Mouse (Mus musculus) forebrain, embryonic 13.5 days (tissue): ENCODE results near the gene Ints3. TPM values are rescaled to one million over a fixed set of nuclear protein-coding genes. Genes with fewer than 3 reads are reported as not detected.

Experiments used
- ATAC-seq: fragments of 200-750 bp; cut with Nextera tagmentation; 2 replicates; pipeline ENCODE4 v1.8.0; 2017
- H3K27ac ChIP-seq: fragments of 300-500 bp; sonication (generic); 2 replicates; pipeline ENCODE4 v1.5.1; 2015; ENCODE audit warnings: inconsistent platforms, mild to moderate bottlenecking, moderate library complexity
- H3K27me3 ChIP-seq: fragments of 300-500 bp; sonication (generic); 2 replicates; pipeline ENCODE4 v1.6.1; 2015; ENCODE audit warnings: mild to moderate bottlenecking, inconsistent platforms
- H3K36me3 ChIP-seq: fragments of 300-500 bp; sonication (generic); 2 replicates; pipeline ENCODE4 v1.6.1; 2015; ENCODE audit warnings: mild to moderate bottlenecking, inconsistent platforms; ENCODE audit not compliant: poor library complexity, severe bottlenecking
- H3K4me1 ChIP-seq: fragments of 300-500 bp; sonication (generic); 2 replicates; pipeline ENCODE4 v1.6.1; 2015; ENCODE audit warnings: inconsistent platforms
- H3K4me2 ChIP-seq: fragments of 300-500 bp; sonication (generic); 2 replicates; pipeline ENCODE4 v1.6.1; 2015; ENCODE audit warnings: inconsistent platforms, mild to moderate bottlenecking, moderate library complexity
- H3K4me3 ChIP-seq: fragments of 300-500 bp; sonication (generic); 2 replicates; pipeline ENCODE4 v1.5.1; 2015; ENCODE audit warnings: mild to moderate bottlenecking, inconsistent platforms
- H3K9ac ChIP-seq: fragments of 300-500 bp; sonication (generic); 2 replicates; pipeline ENCODE4 v1.6.1; 2015; ENCODE audit warnings: mild to moderate bottlenecking, inconsistent platforms
- H3K9me3 ChIP-seq: fragments of 300-500 bp; sonication (generic); replicated peaks from 2 replicates; pipeline ENCODE4 v1.6.1; 2016; ENCODE audit warnings: inconsistent platforms
- WGBS: fragments of 180-500 bp; shearing (Covaris S2); methylation state at CpG from one replicate; pipeline ENCODE4 v1.1.7; 2015; 5-methylcytosine and 5-hydroxymethylcytosine counted together
- polyA plus RNA-seq: library from polyadenylated mRNA; unstranded; fragments of >200 nt; fragmentation: Nextera tagmentation; extraction: Ambion mirVana; gene quantifications from 2 replicates; pipeline ENCODE4 v1.2.1, GENCODE M21; 2015

Ints3 gene
- polyA plus RNA-seq, 1 experiment from 2014 or later = 27.8 TPM

- 86% methylated on average over 4 of the region's 4 CpGs for WGBS
- Histone ChIP-seq H3K36me3 (no peaks in the 10 kb centered on the region), H3K27me3 (no peaks in the 10 kb centered on the region), H3K9ac (no peak overlapping the region), H3K9me3 (no peaks in the 10 kb centered on the region), H3K4me1 (peaks cover 10% of the 10 kb centered on the region), H3K4me3 (no peak overlapping the region), H3K4me2 (no peak overlapping the region), H3K27ac (no peak overlapping the region)
- no peak for ATAC-seq
Measured at GRCm38 (mm10) chr3:90437131-90437530, 3.7 kb upstream of the Ints3 start.

GRCm38 (mm10) chr3:90434073-90434730, 780 bp upstream of the Ints3 start:
- H3K4me3 ChIP-seq = peak overlapping the region; percentile 65
- H3K4me1 ChIP-seq = peaks cover 28% of the 10 kb centered on the region
- peak overlapping the region; percentile 51; the same call in 1 of the 2 replicates for H3K27ac ChIP-seq
- H3K36me3 ChIP-seq = 0 out of 2 replicates have a peak, but pooled peaks cover 4% of the 10 kb centered on the region
- H3K27me3 ChIP-seq = no peaks in the 10 kb centered on the region
- WGBS = 52% methylated on average over 11 of the region's 11 CpGs
- peak overlapping the region; percentile 98 for H3K4me2 ChIP-seq
- no peak for ATAC-seq
- H3K9me3 ChIP-seq = no peaks in the 10 kb centered on the region
- peak overlapping the region; percentile 93 for H3K9ac ChIP-seq

GRCm38 (mm10) chr3:90432811-90433219, 607 bp downstream of the Ints3 start:
- peak overlapping the region; percentile 93 for H3K9ac ChIP-seq
- H3K4me3 ChIP-seq = peak overlapping the region; percentile 65
- H3K4me2 ChIP-seq = peak overlapping the region; percentile 98
- H3K27ac ChIP-seq = peak overlapping the region; percentile 94
- H3K4me1 ChIP-seq = peaks cover 28% of the 10 kb centered on the region
- H3K36me3 ChIP-seq = 0 out of 2 replicates have a peak, but pooled peaks cover 4% of the 10 kb centered on the region
- no peaks in the 10 kb centered on the region for H3K9me3 ChIP-seq
- 2% methylated on average over 12 of the region's 12 CpGs for WGBS
- H3K27me3 ChIP-seq = no peaks in the 10 kb centered on the region
- no peak; the same call in 1 of the 2 replicates for ATAC-seq

GRCm38 (mm10) chr3:90432348-90432747, 1.1 kb downstream of the Ints3 start:
- no peak for ATAC-seq
- Histone ChIP-seq H3K9ac (peak overlapping the region; percentile 93), H3K4me3 (peak overlapping the region; percentile 65), H3K4me1 (peaks cover 28% of the 10 kb centered on the region), H3K9me3 (no peaks in the 10 kb centered on the region), H3K4me2 (peak overlapping the region; percentile 98), H3K27me3 (no peaks in the 10 kb centered on the region), H3K36me3 (0 out of 2 replicates have a peak, but pooled peaks cover 4% of the 10 kb centered on the region), H3K27ac (peak overlapping the region; percentile 94; the same call in 1 of the 2 replicates)
- 21% methylated on average over 2 of the region's 2 CpGs for WGBS

- no peak for ATAC-seq
Measured at GRCm38 (mm10) chr3:90429576-90429975, 3.8 kb downstream of the Ints3 start.

GRCm38 (mm10) chr3:90428186-90428585, 5.2 kb downstream of the Ints3 start:
- Histone ChIP-seq H3K36me3 (peaks cover 15% of the 10 kb centered on the region), H3K4me1 (peaks cover 22% of the 10 kb centered on the region), H3K4me3 (no peak overlapping the region), H3K27ac (no peak overlapping the region), H3K9ac (no peak overlapping the region), H3K9me3 (no peaks in the 10 kb centered on the region), H3K4me2 (no peak overlapping the region), H3K27me3 (no peaks in the 10 kb centered on the region)
- ATAC-seq = no peak
- WGBS = 94% methylated on average over 6 of the region's 6 CpGs

More at GRCm38 (mm10) chr3:90429576-90429975, 3.8 kb downstream of the Ints3 start:
- WGBS = 90% methylated on average over 3 of the region's 3 CpGs
- H3K9ac ChIP-seq = no peak overlapping the region
- H3K27ac ChIP-seq = no peak overlapping the region
- peaks cover 28% of the 10 kb centered on the region for H3K4me1 ChIP-seq
- H3K36me3 ChIP-seq = 0 out of 2 replicates have a peak, but pooled peaks cover 8% of the 10 kb centered on the region
- H3K4me2 ChIP-seq = no peak overlapping the region
- H3K27me3 ChIP-seq = no peaks in the 10 kb centered on the region
- no peak overlapping the region for H3K4me3 ChIP-seq
- H3K9me3 ChIP-seq = no peaks in the 10 kb centered on the region

GRCm38 (mm10) chr3:90427574-90427973, 5.8 kb downstream of the Ints3 start:
- Histone ChIP-seq H3K27ac (no peak overlapping the region), H3K4me3 (no peak overlapping the region), H3K9me3 (no peaks in the 10 kb centered on the region), H3K9ac (no peak overlapping the region), H3K4me2 (no peak overlapping the region), H3K27me3 (no peaks in the 10 kb centered on the region), H3K4me1 (peaks cover 22% of the 10 kb centered on the region), H3K36me3 (peaks cover 21% of the 10 kb centered on the region)
- 76% methylated on average over 1 of the region's 1 CpGs for WGBS
- ATAC-seq = no peak

- WGBS = 92% methylated on average over 2 of the region's 2 CpGs
- H3K4me2 ChIP-seq = no peak overlapping the region
- no peak for ATAC-seq
Measured at GRCm38 (mm10) chr3:90425499-90425898, 7.9 kb downstream of the Ints3 start.

GRCm38 (mm10) chr3:90423549-90423948, 9.9 kb downstream of the Ints3 start:
- no peak overlapping the region for H3K27ac ChIP-seq
- no peaks in the 10 kb centered on the region for H3K4me1 ChIP-seq
- no peak overlapping the region for H3K9ac ChIP-seq
- no peak for ATAC-seq
- peaks cover 49% of the 10 kb centered on the region for H3K36me3 ChIP-seq
- H3K9me3 ChIP-seq = no peaks in the 10 kb centered on the region
- H3K4me3 ChIP-seq = no peak overlapping the region
- no peaks in the 10 kb centered on the region for H3K27me3 ChIP-seq
- no peak overlapping the region for H3K4me2 ChIP-seq

More at GRCm38 (mm10) chr3:90425499-90425898, 7.9 kb downstream of the Ints3 start:
- no peak overlapping the region for H3K4me3 ChIP-seq
- no peak overlapping the region for H3K27ac ChIP-seq
- peaks cover 33% of the 10 kb centered on the region for H3K36me3 ChIP-seq
- no peaks in the 10 kb centered on the region for H3K9me3 ChIP-seq
- H3K9ac ChIP-seq = no peak overlapping the region
- no peaks in the 10 kb centered on the region for H3K27me3 ChIP-seq
- H3K4me1 ChIP-seq = peaks cover 2% of the 10 kb centered on the region; the same call in 1 of the 2 replicates

GRCm38 (mm10) chr3:90420696-90421095, 12.7 kb downstream of the Ints3 start:
- Histone ChIP-seq H3K36me3 (peaks cover 78% of the 10 kb centered on the region), H3K27ac (no peak overlapping the region), H3K4me2 (no peak overlapping the region), H3K4me3 (no peak overlapping the region), H3K27me3 (no peaks in the 10 kb centered on the region), H3K4me1 (no peaks in the 10 kb centered on the region), H3K9me3 (no peaks in the 10 kb centered on the region), H3K9ac (no peak overlapping the region)
- ATAC-seq = no peak
- 92% methylated on average over 6 of the region's 6 CpGs for WGBS

GRCm38 (mm10) chr3:90413011-90413396, 20.4 kb downstream of the Ints3 start:
- WGBS = 73% methylated on average over 3 of the region's 3 CpGs
- no peak for ATAC-seq
- Histone ChIP-seq H3K36me3 (peaks cover 87% of the 10 kb centered on the region), H3K4me1 (no peaks in the 10 kb centered on the region), H3K27ac (no peak overlapping the region), H3K9ac (no peak overlapping the region), H3K9me3 (no peaks in the 10 kb centered on the region), H3K4me2 (no peak overlapping the region), H3K27me3 (no peaks in the 10 kb centered on the region), H3K4me3 (no peak overlapping the region)

- Histone ChIP-seq H3K4me3 (no peak overlapping the region), H3K9ac (no peak overlapping the region), H3K27ac (no peak overlapping the region), H3K9me3 (no peaks in the 10 kb centered on the region), H3K4me1 (no peaks in the 10 kb centered on the region), H3K27me3 (no peaks in the 10 kb centered on the region), H3K4me2 (no peak overlapping the region), H3K36me3 (peaks cover 87% of the 10 kb centered on the region)
- peak; percentile 71; the same call in 1 of the 2 replicates for ATAC-seq
- 53% methylated on average over 5 of the region's 5 CpGs for WGBS
Measured at GRCm38 (mm10) chr3:90412312-90413010, 21.0 kb downstream of the Ints3 start.
